Mouse (Mus musculus) left cerebral cortex, adult 2 months (tissue): ENCODE data around the gene Tekt4. TPM values are rescaled to one million over a fixed set of nuclear protein-coding genes. Genes with fewer than 3 reads are reported as not detected.

Experiments used
- DNase-seq, 2 experiments: peaks; one replicate each; pipeline ENCODE4 v3.0.0; 2021 to 2022; ENCODE audit warnings: low spot score in 2 of 2, mixed read lengths in 1 of 2; ENCODE audit errors: extremely low spot score in 1 of 2
- H3K27ac ChIP-seq: fragments of 200-600 bp; 2 replicates; pipeline ENCODE4 v1.8.1; 2022
- H3K4me3 ChIP-seq: fragments of 200-600 bp; 2 replicates; pipeline ENCODE4 v1.8.1; 2022
- CTCF ChIP-seq: fragments of 200-600 bp; IDR thresholded peaks from 2 replicates; pipeline ENCODE4 v1.8.1; 2022; ENCODE audit warnings: antibody characterized with exemption, mild to moderate bottlenecking, moderate library complexity
- intact Hi-C: fragments of 180-260 bp; cut with DNase I; formaldehyde crosslinking; loops from one replicate; pipeline ENCODE4 v1.15.1; 2025
- total RNA-seq, 2 experiments: library from RNA; stranded (reverse); gene quantifications; 2 replicates each; pipeline ENCODE4 v1.2.3; 2021

The Tekt4 gene
- total RNA-seq, 2 experiments from 2014 or later, result 2.1 to 2.4 TPM

- H3K4me3 ChIP-seq, result no peak overlapping the region
- TF ChIP-seq CTCF, result no peak
- DNase-seq, result no peak
- intact Hi-C loops, result no loop called here
- no peak overlapping the region for H3K27ac ChIP-seq
Measured at GRCm38 (mm10) chr17:25416219-25416618, 38.2 kb upstream of the Tekt4 start.

GRCm38 (mm10) chr17:25417990-25418389 is 36.4 kb upstream of the Tekt4 start:
- intact Hi-C loops, result no loop called here
- no peak for TF ChIP-seq CTCF
- Histone ChIP-seq H3K4me3 (no peak overlapping the region), H3K27ac (no peak overlapping the region)
- DNase-seq, result no peak

GRCm38 (mm10) chr17:25418926-25419325 is 35.5 kb upstream of the Tekt4 start:
- intact Hi-C loops, result no loop called here
- peak in 1 of 2 experiments; percentile 63 for DNase-seq
- Histone ChIP-seq H3K27ac (no peak overlapping the region), H3K4me3 (no peak overlapping the region)
- TF ChIP-seq CTCF, result no peak

GRCm38 (mm10) chr17:25420998-25421397 is 33.4 kb upstream of the Tekt4 start:
- DNase-seq, result no peak
- no peak overlapping the region for H3K4me3 ChIP-seq
- intact Hi-C loops, result no loop called here
- TF ChIP-seq CTCF, result no peak
- no peak overlapping the region for H3K27ac ChIP-seq

GRCm38 (mm10) chr17:25424526-25425080 is 29.8 kb upstream of the Tekt4 start:
- intact Hi-C loops, result no loop called here
- TF ChIP-seq CTCF, result no peak
- no peak for DNase-seq
- Histone ChIP-seq H3K27ac (no peak overlapping the region), H3K4me3 (no peak overlapping the region)

GRCm38 (mm10) chr17:25425996-25426395 is 28.4 kb upstream of the Tekt4 start:
- no peak for TF ChIP-seq CTCF
- H3K4me3 ChIP-seq, result no peak overlapping the region
- intact Hi-C loops, result no loop called here
- no peak for DNase-seq
- H3K27ac ChIP-seq, result no peak overlapping the region

GRCm38 (mm10) chr17:25427441-25427840 is 27.0 kb upstream of the Tekt4 start:
- Histone ChIP-seq H3K4me3 (no peak overlapping the region), H3K27ac (no peak overlapping the region)
- TF ChIP-seq CTCF, result no peak
- no peak for DNase-seq
- intact Hi-C loops, result no loop called here

- intact Hi-C loops, result no loop called here
- 0 out of 2 replicates have a peak overlapping the region, but pooled peaks have one; percentile 1 for H3K27ac ChIP-seq
- H3K4me3 ChIP-seq, result no peak overlapping the region
- no peak for TF ChIP-seq CTCF
- no peak for DNase-seq
Measured at GRCm38 (mm10) chr17:25429240-25429639, 25.2 kb upstream of the Tekt4 start.

- peak overlapping the region; percentile 1; the same call in 1 of the 2 replicates for H3K27ac ChIP-seq
- no peak overlapping the region for H3K4me3 ChIP-seq
- no peak for TF ChIP-seq CTCF
- intact Hi-C loops, result no loop called here
- DNase-seq, result no peak
Measured at GRCm38 (mm10) chr17:25429886-25430285, 24.5 kb upstream of the Tekt4 start.

GRCm38 (mm10) chr17:25430534-25430933 is 23.9 kb upstream of the Tekt4 start:
- TF ChIP-seq CTCF, result no peak
- no peak for DNase-seq
- H3K4me3 ChIP-seq, result no peak overlapping the region
- intact Hi-C loops, result no loop called here
- peak overlapping the region; percentile 47 for H3K27ac ChIP-seq

GRCm38 (mm10) chr17:25432433-25433181 is 21.8 kb upstream of the Tekt4 start:
- Histone ChIP-seq H3K4me3 (peak overlapping the region; percentile 74), H3K27ac (peak overlapping the region; percentile 61)
- intact Hi-C loops, result loop anchor here (2.0 kb wide), 1 partner anchor 22 kb away; no protein-coding TSS in a partner anchor
- no peak for TF ChIP-seq CTCF
- DNase-seq, result peak in 1 of 2 experiments; percentile 39

- peak overlapping the region; percentile 74 for H3K4me3 ChIP-seq
- TF ChIP-seq CTCF, result no peak
- no peak for DNase-seq
- intact Hi-C loops, result loop anchor here (2.0 kb wide), 1 partner anchor 22 kb away; no protein-coding TSS in a partner anchor
- peak overlapping the region; percentile 61 for H3K27ac ChIP-seq
Measured at GRCm38 (mm10) chr17:25433223-25433616, 21.2 kb upstream of the Tekt4 start.
